Mouse (Mus musculus) liver, embryonic 14 days (tissue): Measurements from ENCODE around the gene Colgalt1. TPM values are rescaled to one million over a fixed set of nuclear protein-coding genes. Genes with fewer than 3 reads are reported as not detected.

Experiments
- polyA plus RNA-seq: library from polyadenylated mRNA; depleted of rRNA; stranded (reverse); fragments of >200 nt; gene quantifications from 2 replicates; pipeline ENCODE4 v1.2.3, GENCODE M21; 2012; rRNA removed

The Colgalt1 gene
- 30.1 and 32.1 TPM in 2 replicates for polyA plus RNA-seq

DNA sequence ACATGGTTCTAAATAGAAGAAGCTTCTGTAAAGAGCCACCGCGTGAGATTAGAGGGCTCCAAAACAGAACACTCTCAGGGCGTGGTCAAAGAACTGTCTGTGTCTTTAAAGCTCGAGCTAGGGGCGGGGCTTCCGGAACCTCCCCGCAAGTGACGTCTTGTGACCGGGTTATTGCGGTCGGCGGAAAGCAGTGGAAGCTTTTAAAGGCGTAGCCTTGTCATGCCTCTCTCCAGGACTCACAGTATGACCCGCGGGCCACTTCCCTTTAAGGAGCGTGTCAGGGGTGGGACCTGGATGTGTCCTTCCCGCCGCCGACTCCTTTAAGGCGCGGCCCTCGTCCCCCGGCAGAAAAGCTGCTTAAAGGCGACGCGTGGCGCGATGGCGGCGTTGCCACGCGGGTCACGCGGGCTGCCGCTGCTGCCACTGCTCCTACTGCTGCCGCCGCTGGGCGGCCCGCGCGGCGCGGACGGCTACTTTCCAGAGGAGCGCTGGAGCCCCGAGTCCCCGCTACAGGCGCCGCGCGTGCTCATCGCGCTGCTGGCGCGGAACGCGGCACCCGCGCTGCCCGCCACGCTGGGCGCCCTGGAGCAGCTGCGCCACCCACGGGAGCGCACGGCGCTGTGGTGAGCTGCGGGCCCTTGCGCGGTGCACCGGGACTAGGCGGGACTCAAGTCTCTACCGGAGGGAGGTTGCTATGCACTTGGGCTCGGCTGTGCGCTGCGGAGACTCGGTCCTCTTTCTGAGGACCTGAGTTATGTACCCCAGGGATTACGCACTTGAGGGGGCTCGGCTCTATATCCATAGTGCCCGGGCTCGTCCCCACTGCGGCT lies at the start of gene Colgalt1:
Colgalt1 (plus strand) TSS at position 177 of the 830 bp plus-strand sequence.

GRCm38 (mm10) chr8:71566501-71566900 lies 44.3 kb upstream of the Colgalt1 start, which contains the start of gene Nxnl1:
Gene Nxnl1 (minus strand): TSS chr8:71566601.

GRCm38 (mm10) chr8:71568387-71568937 lies 42.3 kb upstream of the Colgalt1 start, which contains the start of gene Slc27a1:
Gene Slc27a1 (plus strand): TSS chr8:71568882.

GRCm38 (mm10) chr8:71591471-71592373 lies 19.1 kb upstream of the Colgalt1 start, which contains the start of gene Pgls:
Gene Pgls (plus strand): TSS chr8:71592176.

GRCm38 (mm10) chr8:71597451-71597850 lies 13.3 kb upstream of the Colgalt1 start, which contains the start of gene Fam129c:
Gene Fam129c (plus strand): TSS chr8:71597648.

GRCm38 (mm10) chr8:71671549-71671965 lies 60.8 kb downstream of the Colgalt1 start, which contains the start of gene Unc13a:
Gene Unc13a (minus strand): TSS chr8:71671757.

Other genes starting within 250 kb of the Colgalt1 start
- 53.8 and 56.8 TPM in 2 replicates for gene Use1, start 244.2 kb upstream of the Colgalt1 start, polyA plus RNA-seq
- gene Ocel1, start 239.7 kb upstream of the Colgalt1 start, polyA plus RNA-seq: 3.0 and 3.1 TPM in 2 replicates
- gene Nr2f6, start 229.0 kb upstream of the Colgalt1 start, polyA plus RNA-seq: 15.0 and 18.0 TPM in 2 replicates
- gene Ushbp1, start 215.2 kb upstream of the Colgalt1 start, polyA plus RNA-seq: 3.0 and 3.2 TPM in 2 replicates
- 51.3 and 56.2 TPM in 2 replicates for gene Babam1, start 214.1 kb upstream of the Colgalt1 start, polyA plus RNA-seq
- 45.6 and 52.2 TPM in 2 replicates for gene Ankle1, start 205.0 kb upstream of the Colgalt1 start, polyA plus RNA-seq
- 6.4 and 6.5 TPM in 2 replicates for gene Abhd8, start 147.3 kb upstream of the Colgalt1 start, polyA plus RNA-seq
- gene Mrpl34, start 146.0 kb upstream of the Colgalt1 start, polyA plus RNA-seq: 39.4 and 44.7 TPM in 2 replicates
- 21.8 and 25.0 TPM in 2 replicates for gene Dda1, start 141.8 kb upstream of the Colgalt1 start, polyA plus RNA-seq
- 1.3 and 1.8 TPM in 2 replicates for gene Ano8, start 125.0 kb upstream of the Colgalt1 start, polyA plus RNA-seq
- 8.4 and 8.9 TPM in 2 replicates for gene Gtpbp3, start 122.9 kb upstream of the Colgalt1 start, polyA plus RNA-seq
- 15.8 TPM in 2 replicates for gene Plvap, start 99.2 kb upstream of the Colgalt1 start, polyA plus RNA-seq
- gene Ccdc194, start 85.3 kb upstream of the Colgalt1 start, polyA plus RNA-seq: 0.12 and 0.18 TPM in 2 replicates
- gene Bst2, start 73.5 kb upstream of the Colgalt1 start, polyA plus RNA-seq: 47.6 and 62.9 TPM in 2 replicates
- 24.0 and 26.3 TPM in 2 replicates for gene Mvb12a, start 68.1 kb upstream of the Colgalt1 start, polyA plus RNA-seq
- 0.17 and 0.28 TPM in 2 replicates for gene Tmem221, start 52.1 kb upstream of the Colgalt1 start, polyA plus RNA-seq
- gene Nxnl1, start 44.4 kb upstream of the Colgalt1 start, polyA plus RNA-seq: not detected in 2 replicates
- gene Slc27a1, start 42.1 kb upstream of the Colgalt1 start, polyA plus RNA-seq: 1.6 and 1.9 TPM in 2 replicates
- 40.2 and 45.8 TPM in 2 replicates for gene Pgls, start 18.8 kb upstream of the Colgalt1 start, polyA plus RNA-seq
- gene Fam129c, start 13.3 kb upstream of the Colgalt1 start, polyA plus RNA-seq: 0.89 and 1.0 TPM in 2 replicates
- 0.08 and 0.20 TPM in 2 replicates for gene Unc13a, start 60.8 kb downstream of the Colgalt1 start, polyA plus RNA-seq
- 3.4 and 4.0 TPM in 2 replicates for gene Jak3, start 65.3 kb downstream of the Colgalt1 start, polyA plus RNA-seq
- 0.70 and 1.2 TPM in 2 replicates for gene Insl3, start 78.2 kb downstream of the Colgalt1 start, polyA plus RNA-seq
- 1.7 and 1.9 TPM in 2 replicates for gene B3gnt3, start 90.8 kb downstream of the Colgalt1 start, polyA plus RNA-seq
- gene Fcho1, start 114.7 kb downstream of the Colgalt1 start, polyA plus RNA-seq: 21.1 and 24.4 TPM in 2 replicates